Mouse (Mus musculus): ENCODE measurements at regions not wholly inside any gene's neighbourhood (a gene's known extent, or its start where the extent isn't known, plus 50 kb on each side); places are given as distances from the start of the nearest gene placed in this dataset.
A peak's percentile ranks its signal among the peaks of the same experiment; 100 is the strongest.

DNA sequence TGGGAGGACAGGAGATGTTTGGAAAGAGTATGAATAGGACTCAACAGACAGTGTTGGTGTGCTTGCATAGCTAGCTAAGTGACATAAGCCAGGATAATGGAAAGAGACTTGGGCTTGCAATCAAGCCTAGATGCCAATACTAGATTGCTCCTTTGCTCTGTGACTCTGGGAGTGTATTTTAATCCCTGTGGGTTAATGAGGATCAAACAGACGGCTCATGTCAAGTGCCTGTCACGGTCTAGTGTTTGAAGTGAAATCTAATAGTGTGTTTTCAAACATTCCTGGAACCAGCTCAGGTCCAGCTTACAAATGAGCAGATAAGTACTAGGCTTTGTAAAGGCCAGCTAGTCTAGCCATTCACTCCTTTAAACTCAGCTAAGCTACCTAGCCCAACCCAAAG, 64.1 kb upstream of the Ranbp3l start:
- no peak overlapping the region for H3K9ac ChIP-seq
- WGBS, result 44% methylated on average over 2 of the region's 2 CpGs
- ATAC-seq (replicated peaks; ENCODE audit: insufficient number of reproducible peaks, insufficient read depth, low FRiP score, low read depth), result no peak
- H3K36me3 ChIP-seq, result no peaks in the 10 kb centered on the region
- H3K27ac ChIP-seq, result no peak overlapping the region
- no peak overlapping the region for H3K4me2 ChIP-seq
- no peaks in the 10 kb centered on the region for H3K4me1 ChIP-seq (replicated peaks)
- H3K4me3 ChIP-seq, result no peak overlapping the region
- H3K9me3 ChIP-seq (replicated peaks), result no peaks in the 10 kb centered on the region
- H3K27me3 ChIP-seq, result no peaks in the 10 kb centered on the region

GRCm38 (mm10) chr15:8897487-8898158, 70.1 kb upstream of the Ranbp3l start:
- Histone ChIP-seq H3K4me3 (no peak overlapping the region), H3K9me3 (replicated peaks) (no peaks in the 10 kb centered on the region), H3K36me3 (no peaks in the 10 kb centered on the region), H3K27me3 (no peaks in the 10 kb centered on the region), H3K4me1 (replicated peaks) (no peaks in the 10 kb centered on the region), H3K4me2 (no peak overlapping the region), H3K27ac (no peak overlapping the region), H3K9ac (no peak overlapping the region)
- no peak for ATAC-seq (replicated peaks; ENCODE audit: insufficient number of reproducible peaks, insufficient read depth, low FRiP score, low read depth)
- 61% methylated on average over 11 of the region's 11 CpGs for WGBS

- 79% methylated on average over 2 of the region's 2 CpGs for WGBS
- Histone ChIP-seq H3K4me3 (no peak overlapping the region), H3K4me1 (replicated peaks) (no peaks in the 10 kb centered on the region), H3K9ac (no peak overlapping the region), H3K27me3 (no peaks in the 10 kb centered on the region), H3K4me2 (no peak overlapping the region), H3K36me3 (no peaks in the 10 kb centered on the region), H3K9me3 (replicated peaks) (no peaks in the 10 kb centered on the region), H3K27ac (no peak overlapping the region)
- no peak for ATAC-seq (replicated peaks; ENCODE audit: insufficient number of reproducible peaks, insufficient read depth, low FRiP score, low read depth)
Measured at GRCm38 (mm10) chr15:8896856-8897255, 70.9 kb upstream of the Ranbp3l start.

- no peak for ATAC-seq (replicated peaks; ENCODE audit: insufficient number of reproducible peaks, insufficient read depth, low FRiP score, low read depth)
- 86% methylated on average over 12 of the region's 12 CpGs for WGBS
- Histone ChIP-seq H3K27ac (no peak overlapping the region), H3K4me1 (replicated peaks) (no peaks in the 10 kb centered on the region), H3K9ac (no peak overlapping the region), H3K36me3 (no peaks in the 10 kb centered on the region), H3K9me3 (replicated peaks) (no peaks in the 10 kb centered on the region), H3K4me3 (no peak overlapping the region), H3K27me3 (no peaks in the 10 kb centered on the region), H3K4me2 (no peak overlapping the region)
Measured at GRCm38 (mm10) chr15:8896391-8896790, 71.4 kb upstream of the Ranbp3l start.

DNA sequence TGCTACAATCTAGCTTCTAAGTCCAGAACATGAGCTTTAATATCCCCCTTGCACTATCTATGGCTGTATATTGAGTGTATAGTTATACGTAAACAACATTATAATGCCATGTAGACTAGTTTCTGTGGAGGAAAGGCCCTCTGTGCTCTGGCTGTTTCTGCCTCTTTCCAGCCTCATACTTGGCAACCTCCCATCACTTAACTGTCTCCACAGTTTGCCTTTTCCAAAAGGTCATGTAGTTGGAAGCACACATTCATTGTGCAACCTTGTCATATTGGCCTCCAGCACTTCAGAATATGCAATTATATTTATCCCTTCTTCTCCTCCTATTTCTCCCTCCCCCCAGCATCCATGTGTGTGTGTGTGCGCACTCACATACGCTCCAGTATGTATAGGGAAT, 82.2 kb upstream of the Ranbp3l start:
- Histone ChIP-seq H3K4me1 (replicated peaks) (no peaks in the 10 kb centered on the region), H3K27me3 (no peaks in the 10 kb centered on the region), H3K9me3 (replicated peaks) (no peaks in the 10 kb centered on the region), H3K4me3 (no peak overlapping the region), H3K27ac (no peak overlapping the region), H3K9ac (no peak overlapping the region), H3K36me3 (no peaks in the 10 kb centered on the region), H3K4me2 (no peak overlapping the region)
- WGBS, result 95% methylated on average over 3 of the region's 3 CpGs
- no peak for ATAC-seq (replicated peaks; ENCODE audit: insufficient number of reproducible peaks, insufficient read depth, low FRiP score, low read depth)

GRCm38 (mm10) chr15:8884608-8885467, 82.9 kb upstream of the Ranbp3l start:
- Histone ChIP-seq H3K4me1 (replicated peaks) (no peaks in the 10 kb centered on the region), H3K9ac (no peak overlapping the region), H3K9me3 (replicated peaks) (no peaks in the 10 kb centered on the region), H3K4me3 (no peak overlapping the region), H3K27me3 (no peaks in the 10 kb centered on the region), H3K4me2 (peak overlapping the region; percentile 21; the same call in 1 of the 2 replicates), H3K36me3 (no peaks in the 10 kb centered on the region), H3K27ac (no peak overlapping the region)
- no peak for ATAC-seq (replicated peaks; ENCODE audit: insufficient number of reproducible peaks, insufficient read depth, low FRiP score, low read depth)
- 53% methylated on average over 18 of the region's 18 CpGs for WGBS

DNA sequence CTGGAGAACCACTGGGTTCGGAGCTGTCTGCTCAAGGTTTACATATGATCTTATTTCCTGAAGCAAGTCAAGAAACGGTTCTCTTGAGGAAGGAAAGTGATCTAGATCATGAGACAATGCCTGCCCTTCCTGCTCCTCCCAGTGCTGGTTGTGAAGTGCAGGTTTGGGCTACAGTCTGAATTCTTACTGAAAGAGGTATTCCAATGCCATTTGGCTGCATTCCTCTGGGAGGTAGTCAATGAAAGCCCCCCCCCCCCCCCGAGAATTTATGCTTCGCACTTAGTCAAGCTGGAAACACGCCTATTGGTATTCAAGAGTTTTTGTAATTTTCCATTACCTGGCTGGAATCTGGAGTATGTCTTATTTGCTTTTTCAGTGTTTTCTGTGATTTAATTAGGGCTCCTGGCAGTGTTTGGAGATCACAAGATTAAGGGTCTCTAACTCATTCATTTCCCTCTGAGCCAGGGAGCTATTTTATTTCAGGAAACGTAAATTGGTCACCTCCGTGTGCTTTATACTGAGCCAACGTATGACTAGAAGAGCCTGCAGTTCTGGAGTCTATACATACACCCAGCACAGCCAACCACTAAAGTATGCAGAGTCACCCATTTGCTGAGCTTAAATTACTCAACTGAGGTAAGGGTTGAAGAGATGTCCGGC, 84.7 kb upstream of the Ranbp3l start:
- H3K27ac ChIP-seq, result no peak overlapping the region
- no peak overlapping the region for H3K4me3 ChIP-seq
- no peak overlapping the region for H3K9ac ChIP-seq
- no peak overlapping the region for H3K4me2 ChIP-seq
- ATAC-seq (replicated peaks; ENCODE audit: insufficient number of reproducible peaks, insufficient read depth, low FRiP score, low read depth), result no peak
- 70% methylated on average over 9 of the region's 9 CpGs for WGBS
- H3K36me3 ChIP-seq, result no peaks in the 10 kb centered on the region
- H3K4me1 ChIP-seq (replicated peaks), result no peaks in the 10 kb centered on the region
- H3K27me3 ChIP-seq, result no peaks in the 10 kb centered on the region
- H3K9me3 ChIP-seq (replicated peaks), result no peaks in the 10 kb centered on the region

- Histone ChIP-seq H3K9me3 (replicated peaks) (no peaks in the 10 kb centered on the region), H3K4me3 (no peak overlapping the region), H3K4me2 (no peak overlapping the region), H3K4me1 (replicated peaks) (no peaks in the 10 kb centered on the region), H3K36me3 (no peaks in the 10 kb centered on the region), H3K27me3 (no peaks in the 10 kb centered on the region), H3K27ac (no peak overlapping the region), H3K9ac (no peak overlapping the region)
- WGBS, result 78% methylated on average over 9 of the region's 9 CpGs
- ATAC-seq (replicated peaks; ENCODE audit: insufficient number of reproducible peaks, insufficient read depth, low FRiP score, low read depth), result no peak
Measured at GRCm38 (mm10) chr15:8874884-8875493, 92.8 kb upstream of the Ranbp3l start.

DNA sequence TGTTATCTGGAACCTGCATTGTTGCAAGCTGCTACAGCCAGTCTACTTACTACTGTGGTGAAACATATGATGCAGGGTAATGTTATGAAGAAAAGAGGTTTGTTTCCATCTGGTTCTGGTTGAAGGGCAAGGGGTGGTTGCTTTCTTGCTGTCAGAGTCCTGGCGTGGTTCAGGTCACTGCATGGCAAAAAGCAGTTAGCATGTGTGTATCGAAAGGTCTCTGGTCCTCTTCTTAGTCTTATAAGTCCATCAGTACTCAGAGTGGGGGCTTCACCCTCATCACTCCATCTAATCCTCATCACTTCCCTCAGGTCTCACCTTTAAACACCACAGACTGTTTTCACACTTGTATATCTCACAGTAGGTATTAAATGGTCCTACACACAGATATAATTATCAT, 99.7 kb upstream of the Ranbp3l start:
- no peaks in the 10 kb centered on the region for H3K27me3 ChIP-seq
- H3K36me3 ChIP-seq, result no peaks in the 10 kb centered on the region
- H3K9me3 ChIP-seq (replicated peaks), result no peaks in the 10 kb centered on the region
- no peak overlapping the region for H3K27ac ChIP-seq
- WGBS, result 85% methylated on average over 2 of the region's 2 CpGs
- no peaks in the 10 kb centered on the region for H3K4me1 ChIP-seq (replicated peaks)
- no peak for ATAC-seq (replicated peaks; ENCODE audit: insufficient number of reproducible peaks, insufficient read depth, low FRiP score, low read depth)
- no peak overlapping the region for H3K9ac ChIP-seq
- H3K4me2 ChIP-seq, result no peak overlapping the region
- H3K4me3 ChIP-seq, result no peak overlapping the region

- no peaks in the 10 kb centered on the region for H3K27me3 ChIP-seq
- H3K9ac ChIP-seq, result no peak overlapping the region
- no peaks in the 10 kb centered on the region for H3K36me3 ChIP-seq
- WGBS, result 58% methylated on average over 7 of the region's 7 CpGs
- no peak overlapping the region for H3K27ac ChIP-seq
- no peak overlapping the region for H3K4me3 ChIP-seq
- H3K4me1 ChIP-seq (replicated peaks), result no peaks in the 10 kb centered on the region
- H3K9me3 ChIP-seq (replicated peaks), result no peaks in the 10 kb centered on the region
- no peak overlapping the region for H3K4me2 ChIP-seq
- ATAC-seq (replicated peaks; ENCODE audit: insufficient number of reproducible peaks, insufficient read depth, low FRiP score, low read depth), result no peak
Measured at GRCm38 (mm10) chr15:8867160-8867891, 100.4 kb upstream of the Ranbp3l start.
